Mouse (Mus musculus) brain, embryonic 14.5 days (tissue): Measurements from ENCODE around the gene Tbck.

Experiments used
- CTCF ChIP-seq: fragments of 200-500 bp; IDR thresholded peaks from 2 replicates; pipeline ENCODE4 v1.5.1; 2012; ENCODE audit warnings: inconsistent platforms, mild to moderate bottlenecking, moderate library complexity, borderline replicate concordance; ENCODE audit not compliant: insufficient read depth, insufficient read length; ENCODE audit errors: extremely low read depth
- POLR2A ChIP-seq: fragments of 200-500 bp; IDR thresholded peaks from 2 replicates; pipeline ENCODE4 v1.6.1; 2012; ENCODE audit warnings: mild to moderate bottlenecking, inconsistent platforms, borderline replicate concordance; ENCODE audit not compliant: poor library complexity, insufficient read depth, insufficient read length, severe bottlenecking; ENCODE audit errors: extremely low read depth

DNA sequence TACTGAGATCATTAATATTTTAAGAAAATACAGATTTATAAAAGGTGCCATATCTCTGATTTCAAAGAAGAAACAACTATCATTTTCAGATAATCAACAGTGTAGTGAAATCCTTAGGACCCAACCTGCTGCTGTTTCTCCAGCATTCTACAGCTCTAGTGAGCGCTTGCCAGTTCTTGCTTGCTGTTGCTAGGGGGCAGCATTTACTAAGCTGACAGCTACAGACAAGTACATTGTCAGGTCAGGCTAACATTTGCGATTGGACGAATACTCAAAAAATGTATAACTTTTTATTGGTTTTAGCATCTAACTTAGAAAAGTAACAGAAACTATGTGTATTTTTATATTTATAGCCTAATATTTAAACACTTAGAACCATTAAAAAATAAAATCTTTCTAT, 63.1 kb downstream of the Tbck start:
- no peak for TF ChIP-seq POLR2A
- peak; percentile 81; the same call in 1 of the 2 replicates for TF ChIP-seq CTCF
